Mouse (Mus musculus) CH12.LX (cell line): ENCODE measurements around the gene Mrpl16. TPM values are rescaled to one million over a fixed set of nuclear protein-coding genes. Genes with fewer than 3 reads are reported as not detected.

Source experiments
- DNase-seq: peaks from one replicate; pipeline ENCODE4 v3.0.0-alpha.2; 2013; ENCODE audit errors: extremely low read depth
- H3K27ac ChIP-seq: 2 replicates; pipeline ENCODE4 v1.5.1; 2012; ENCODE audit warnings: low read depth, mild to moderate bottlenecking, control low read depth, moderate library complexity; ENCODE audit not compliant: insufficient read depth
- H3K27me3 ChIP-seq: replicated peaks from 2 replicates; pipeline ENCODE3; 2012; ENCODE audit warnings: inconsistent platforms
- H3K36me3 ChIP-seq, 2 experiments: replicated peaks in 1 of 2; 2 replicates each; pipeline versions ENCODE3 to v1.6.1; 2012; ENCODE audit warnings: inconsistent platforms in 1 of 2, low read length in 1 of 2, mild to moderate bottlenecking in 1 of 2, mixed read lengths in 1 of 2, moderate library complexity in 1 of 2; ENCODE audit not compliant: control insufficient read depth in 1 of 2, insufficient read depth in 1 of 2
- H3K4me1 ChIP-seq, 2 experiments: 2 replicates each; pipeline ENCODE4 v1.6.1; 2012; ENCODE audit warnings: inconsistent platforms in 1 of 2, moderate library complexity in 1 of 2; ENCODE audit not compliant: insufficient read depth in 2 of 2, control insufficient read depth in 1 of 2
- H3K4me2 ChIP-seq: 2 replicates; pipeline ENCODE4 v1.6.1; 2012; ENCODE audit warnings: low read depth, mild to moderate bottlenecking, control low read depth; ENCODE audit not compliant: poor library complexity, insufficient read depth, severe bottlenecking
- H3K4me3 ChIP-seq, 3 experiments: fragments of 150-350 bp in 1 of 3; sonication (generic) in 1 of 3; replicated peaks in 1 of 3; 2 replicates each; pipeline versions ENCODE3 to v1.5.1; 2011 to 2012; ENCODE audit warnings: low read depth in 2 of 3, low read length in 2 of 3, mild to moderate bottlenecking in 2 of 3, moderate library complexity in 2 of 3, control low read depth in 1 of 3, improper control_type of control experiment in 1 of 3, inconsistent platforms in 1 of 3, mixed read lengths in 1 of 3; ENCODE audit not compliant: poor library complexity in 1 of 3
- H3K79me2 ChIP-seq: replicated peaks from 2 replicates; pipeline ENCODE4 v1.6.1; 2012; ENCODE audit warnings: mild to moderate bottlenecking, moderate library complexity; ENCODE audit not compliant: control insufficient read depth, poor library complexity, insufficient read depth, severe bottlenecking; ENCODE audit errors: extremely low read depth
- H3K9ac ChIP-seq: 2 replicates; pipeline ENCODE4 v1.6.1; 2012; ENCODE audit warnings: low read depth, mild to moderate bottlenecking, control low read depth, moderate library complexity; ENCODE audit not compliant: insufficient read depth
- H3K9me3 ChIP-seq: replicated peaks from 2 replicates; pipeline ENCODE3; 2012; ENCODE audit warnings: low read length, inconsistent platforms, mixed read lengths
- BHLHE40 ChIP-seq: IDR thresholded peaks from 2 replicates; pipeline ENCODE4 v1.6.1; 2011; ENCODE audit warnings: mild to moderate bottlenecking, low read depth, low read length, improper control_type of control experiment
- CHD1 ChIP-seq: IDR thresholded peaks from 2 replicates; pipeline ENCODE4 v1.6.1; 2012; ENCODE audit warnings: low read depth, low read length, improper control_type of control experiment, inconsistent platforms
- CHD2 ChIP-seq: IDR thresholded peaks from 2 replicates; pipeline ENCODE4 v1.6.1; 2011; ENCODE audit warnings: low read length, improper control_type of control experiment
- CTCF ChIP-seq, 2 experiments: IDR thresholded peaks in 1 of 2; conservative IDR thresholded peaks in 1 of 2; 2 replicates each; pipeline ENCODE4 v1.5.1; 2011 to 2012; ENCODE audit warnings: low read depth in 2 of 2, low read length in 2 of 2, improper control_type of control experiment in 1 of 2, inconsistent platforms in 1 of 2, mild to moderate bottlenecking in 1 of 2, moderate library complexity in 1 of 2
- E2F4 ChIP-seq: IDR thresholded peaks from 2 replicates; pipeline ENCODE4 v1.6.1; 2011; ENCODE audit warnings: low read depth, low read length, improper control_type of control experiment; ENCODE audit not compliant: insufficient replicate concordance
- ELF1 ChIP-seq: IDR thresholded peaks from 2 replicates; pipeline ENCODE4 v1.6.1; 2014; ENCODE audit warnings: low read depth, mild to moderate bottlenecking, inconsistent platforms, low read length, improper control_type of control experiment
- EP300 ChIP-seq: IDR thresholded peaks from 2 replicates; pipeline ENCODE4 v1.6.1; 2011; ENCODE audit warnings: low read length, improper control_type of control experiment
- ETS1 ChIP-seq: conservative IDR thresholded peaks from 2 replicates; pipeline ENCODE4 v1.6.1; 2012; ENCODE audit warnings: low read depth, mild to moderate bottlenecking, inconsistent platforms, low read length, improper control_type of control experiment, moderate library complexity
- GABPA ChIP-seq: IDR thresholded peaks from 2 replicates; pipeline ENCODE4 v1.6.1; 2012; ENCODE audit warnings: low read depth, low read length, improper control_type of control experiment, inconsistent platforms; ENCODE audit not compliant: insufficient replicate concordance
- HCFC1 ChIP-seq: IDR thresholded peaks from 2 replicates; pipeline ENCODE4 v1.6.1; 2012; ENCODE audit warnings: low read depth, mild to moderate bottlenecking, inconsistent platforms, low read length, improper control_type of control experiment
- IRF4 ChIP-seq: IDR thresholded peaks from 2 replicates; pipeline ENCODE4 v1.6.1; 2014; ENCODE audit warnings: low read depth, mild to moderate bottlenecking, inconsistent platforms, low read length, improper control_type of control experiment
- JUN ChIP-seq: IDR thresholded peaks from 2 replicates; pipeline ENCODE4 v1.6.1; 2011; ENCODE audit warnings: low read depth, mild to moderate bottlenecking, low read length, improper control_type of control experiment, moderate library complexity; ENCODE audit not compliant: insufficient read depth
- JUND ChIP-seq: conservative IDR thresholded peaks from 2 replicates; pipeline ENCODE4 v1.6.1; 2011; ENCODE audit warnings: low read depth, low read length, improper control_type of control experiment
- KAT2A ChIP-seq: IDR thresholded peaks from 2 replicates; pipeline ENCODE4 v1.6.1; 2012; ENCODE audit warnings: low read length, improper control_type of control experiment, inconsistent platforms; ENCODE audit not compliant: insufficient replicate concordance
- MAFK ChIP-seq: IDR thresholded peaks from 2 replicates; pipeline ENCODE4 v1.6.1; 2011; ENCODE audit warnings: low read length, improper control_type of control experiment; ENCODE audit not compliant: insufficient replicate concordance
- MAX ChIP-seq: IDR thresholded peaks from 2 replicates; pipeline ENCODE4 v1.6.1; 2011; ENCODE audit warnings: low read length, improper control_type of control experiment
- MAZ ChIP-seq: IDR thresholded peaks from 2 replicates; pipeline ENCODE4 v1.6.1; 2012; ENCODE audit warnings: low read depth, mild to moderate bottlenecking, inconsistent platforms, low read length, improper control_type of control experiment, moderate library complexity
- MEF2A ChIP-seq: IDR thresholded peaks from 2 replicates; pipeline ENCODE4 v1.6.1; 2014; ENCODE audit warnings: low read depth, mild to moderate bottlenecking, inconsistent platforms, low read length, improper control_type of control experiment, borderline replicate concordance
- MXI1 ChIP-seq: IDR thresholded peaks from 2 replicates; pipeline ENCODE4 v1.6.1; 2011; ENCODE audit warnings: mild to moderate bottlenecking, low read depth, low read length, improper control_type of control experiment
- MYC ChIP-seq: IDR thresholded peaks from 2 replicates; pipeline ENCODE4 v1.6.1; 2011; ENCODE audit warnings: low read depth, mild to moderate bottlenecking, improper control_type of control experiment, low read length
- NELFE ChIP-seq: IDR thresholded peaks from 2 replicates; pipeline ENCODE4 v1.6.1; 2011; ENCODE audit warnings: low read depth, low read length, improper control_type of control experiment
- NRF1 ChIP-seq: IDR thresholded peaks from 2 replicates; pipeline ENCODE4 v1.6.1; 2014; ENCODE audit warnings: low read depth, mild to moderate bottlenecking, inconsistent platforms, low read length, improper control_type of control experiment, moderate library complexity
- PAX5 ChIP-seq: IDR thresholded peaks from 2 replicates; pipeline ENCODE4 v1.6.1; 2012; ENCODE audit warnings: low read length, inconsistent platforms, mixed read lengths
- POLR2A ChIP-seq: IDR thresholded peaks from 2 replicates; pipeline ENCODE4 v1.6.1; 2011; ENCODE audit warnings: low read depth, mild to moderate bottlenecking, improper control_type of control experiment, low read length
- POLR2AphosphoS2 ChIP-seq: IDR thresholded peaks from 2 replicates; pipeline ENCODE4 v1.6.1; 2011; ENCODE audit warnings: low read depth, low read length, improper control_type of control experiment
- RAD21 ChIP-seq: IDR thresholded peaks from 2 replicates; pipeline ENCODE4 v1.6.1; 2011; ENCODE audit warnings: low read depth, mild to moderate bottlenecking, low read length, improper control_type of control experiment, moderate library complexity
- RCOR1 ChIP-seq: conservative IDR thresholded peaks from 2 replicates; pipeline ENCODE4 v1.6.1; 2012; ENCODE audit warnings: low read depth, mild to moderate bottlenecking, inconsistent platforms, low read length, improper control_type of control experiment
- SIN3A ChIP-seq: IDR thresholded peaks from 2 replicates; pipeline ENCODE4 v1.6.1; 2012; ENCODE audit warnings: low read length, improper control_type of control experiment, inconsistent platforms
- SMC3 ChIP-seq: IDR thresholded peaks from 2 replicates; pipeline ENCODE4 v1.6.1; 2011; ENCODE audit warnings: low read depth, low read length, improper control_type of control experiment
- TBP ChIP-seq: conservative IDR thresholded peaks from 2 replicates; pipeline ENCODE4 v1.6.1; 2011; ENCODE audit warnings: low read depth, low read length, improper control_type of control experiment
- TCF12 ChIP-seq: IDR thresholded peaks from 2 replicates; pipeline ENCODE4 v1.6.1; 2014; ENCODE audit warnings: low read depth, mild to moderate bottlenecking, inconsistent platforms, low read length, improper control_type of control experiment
- UBTF ChIP-seq: IDR thresholded peaks from 2 replicates; pipeline ENCODE4 v1.6.1; 2012; ENCODE audit warnings: low read depth, mild to moderate bottlenecking, inconsistent platforms, low read length, improper control_type of control experiment, moderate library complexity
- USF1 ChIP-seq: IDR thresholded peaks from 2 replicates; pipeline ENCODE4 v1.6.1; 2014; ENCODE audit warnings: low read depth, mild to moderate bottlenecking, inconsistent platforms, low read length, improper control_type of control experiment
- USF2 ChIP-seq: conservative IDR thresholded peaks from 2 replicates; pipeline ENCODE4 v1.6.1; 2011; ENCODE audit warnings: low read depth, low read length, improper control_type of control experiment
- ZC3H11A ChIP-seq: IDR thresholded peaks from 2 replicates; pipeline ENCODE4 v1.6.1; 2012; ENCODE audit warnings: low read depth, mild to moderate bottlenecking, inconsistent platforms, low read length, improper control_type of control experiment
- ZKSCAN1 ChIP-seq: IDR thresholded peaks from 2 replicates; pipeline ENCODE4 v1.6.1; 2012; ENCODE audit warnings: low read depth, inconsistent platforms, low read length, improper control_type of control experiment, borderline replicate concordance
- ZMIZ1 ChIP-seq: IDR thresholded peaks from 2 replicates; pipeline ENCODE4 v1.6.1; 2012; ENCODE audit warnings: low read depth, mild to moderate bottlenecking, inconsistent platforms, low read length, improper control_type of control experiment
- ZNF384 ChIP-seq: IDR thresholded peaks from 2 replicates; pipeline ENCODE4 v1.6.1; 2012; ENCODE audit warnings: low read depth, low read length, improper control_type of control experiment, inconsistent platforms
- dilution Hi-C: fragments of 300-500 bp; cut with MboI; formaldehyde crosslinking; loops from 2 replicates; pipeline ENCODE4 v1.14.3; 2020; ENCODE audit warnings: low sequenced_read_pairs; ENCODE audit not compliant: extremely low pct_unique_long_range_greater_than_20kb, extremely low pct_ligation_motif_present
- in situ Hi-C: fragments of 300-500 bp; cut with MboI; formaldehyde crosslinking; loops from 3 replicates; pipeline ENCODE4 v1.14.3; 2019; ENCODE audit warnings: low sequenced_read_pairs, low pct_ligation_motif_present, low pct_unique_long_range_greater_than_20kb, mixed read lengths
- polyA plus RNA-seq: library from polyadenylated mRNA; unstranded; fragments of >175 nt; gene quantifications from 2 replicates; pipeline ENCODE4 v1.2.1, GENCODE M21; 2012; ENCODE audit warnings: low read depth; ENCODE audit not compliant: insufficient read length
- total RNA-seq, 2 experiments: library from RNA; depleted of rRNA; stranded (reverse); fragments of 300-350 nt in 1 of 2; fragments of >200 nt in 1 of 2; gene quantifications; 2 replicates each; pipeline ENCODE4 v1.2.3; 2012 to 2014

Mrpl16 gene
- total and polyA plus RNA-seq, 3 experiments: 61.8 to 77.3 (median 72.8) TPM

DNA sequence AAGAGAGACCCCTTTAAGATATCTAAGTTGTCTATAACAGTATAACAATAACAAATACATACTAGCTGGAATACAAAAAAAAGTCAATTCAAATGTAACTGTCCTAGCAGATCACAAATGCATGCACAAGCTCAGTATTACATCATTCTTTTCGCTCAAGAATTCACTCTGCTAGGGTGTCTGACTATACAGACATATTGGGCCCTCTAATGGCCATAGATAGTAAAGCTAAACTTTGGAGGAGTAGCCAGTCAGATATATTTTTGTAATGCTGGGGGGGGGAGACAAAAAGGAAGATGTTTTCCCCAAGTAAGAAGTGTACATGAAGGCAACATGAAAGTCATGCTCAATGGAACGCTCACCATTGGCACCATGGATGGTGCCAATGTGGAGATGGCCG lies 5.1 kb upstream of the Mrpl16 start:
- no peaks in the 10 kb centered on the region for H3K79me2 ChIP-seq
- no peak overlapping the region for H3K4me3 ChIP-seq
- no peak for TF ChIP-seq PAX5
- TF ChIP-seq USF1: no peak
- no peak for TF ChIP-seq KAT2A
- TF ChIP-seq BHLHE40: no peak
- no peak for TF ChIP-seq TCF12
- TF ChIP-seq CTCF (conservative IDR thresholded peaks at IDR 0.05 in 1 of 2, IDR thresholded peaks at IDR 0.05 in 1 of 2; ENCODE audit: low read depth in 2 of 2, low read length in 2 of 2): peak in 1 of 2 experiments; percentile 84; a peak in 2 of 4 replicates
- no peak for TF ChIP-seq MAX
- no peak for TF ChIP-seq HCFC1
- TF ChIP-seq RCOR1: no peak
- TF ChIP-seq POLR2AphosphoS2: no peak
- no peak for TF ChIP-seq NELFE
- TF ChIP-seq ZC3H11A: peak; percentile 34; the same call in 1 of the 2 replicates
- peak; percentile 72 for TF ChIP-seq SMC3
- no peak for TF ChIP-seq TBP
- TF ChIP-seq ETS1: no peak
- no peak for TF ChIP-seq ELF1
- TF ChIP-seq ZMIZ1: no peak
- peak; percentile 32; the same call in 1 of the 2 replicates for TF ChIP-seq IRF4
- TF ChIP-seq GABPA: no peak
- TF ChIP-seq EP300: no peak
- no peak for TF ChIP-seq CHD2
- TF ChIP-seq RAD21: peak; percentile 88
- TF ChIP-seq MAZ: no peak
- TF ChIP-seq MXI1: no peak
- no peak for TF ChIP-seq NRF1
- no peak for TF ChIP-seq E2F4
- no peak for TF ChIP-seq CHD1
- no peak for TF ChIP-seq UBTF
- 0 out of 2 replicates have a peak, but pooled peaks have one; percentile 31 for TF ChIP-seq MYC
- TF ChIP-seq SIN3A: no peak
- TF ChIP-seq JUN: peak; percentile 42; the same call in 1 of the 2 replicates
- peak; percentile 37; the same call in 1 of the 2 replicates for TF ChIP-seq JUND
- no peak for TF ChIP-seq MAFK
- no peak for TF ChIP-seq MEF2A
- no peak for TF ChIP-seq ZNF384
- no peak for TF ChIP-seq POLR2A
- TF ChIP-seq USF2: no peak
- no peak for TF ChIP-seq ZKSCAN1
- H3K9me3 ChIP-seq: no peaks in the 10 kb centered on the region
- no peak overlapping the region for H3K4me2 ChIP-seq
- dilution Hi-C loops: no loop called here
- peak overlapping the region; percentile 82; the same call in 1 of the 2 replicates for H3K27ac ChIP-seq
- H3K9ac ChIP-seq: no peak overlapping the region
- in situ Hi-C loops: loop anchor here (5.0 to 25.0 kb wide), 3 partner anchors 158 to 578 kb away; partner anchors contain the start of gene Ms4a13
- H3K4me1 ChIP-seq: peaks cover 18 to 46% of the 10 kb centered on the region in 2 experiments
- H3K27me3 ChIP-seq: no peaks in the 10 kb centered on the region
- H3K36me3 ChIP-seq: no peaks in the 10 kb centered on the region
- DNase-seq: peak; percentile 53
